Mouse (Mus musculus) midbrain, embryonic 16.5 days (tissue): ENCODE measurements around the gene Ddx52. TPM values are rescaled to one million over a fixed set of nuclear protein-coding genes. Genes with fewer than 3 reads are reported as not detected.

Experiments used
- ATAC-seq: fragments of 200-750 bp; cut with Nextera tagmentation; 2 replicates; pipeline ENCODE4 v1.8.0; 2017; ENCODE audit warnings: moderate TSS enrichment
- H3K27ac ChIP-seq: fragments of 300-500 bp; sonication (generic); 2 replicates; pipeline ENCODE4 v1.5.1; 2014; ENCODE audit warnings: mild to moderate bottlenecking, low read length, mixed read lengths
- H3K27me3 ChIP-seq: fragments of 300-500 bp; sonication (generic); 2 replicates; pipeline ENCODE4 v1.6.1; 2014; ENCODE audit warnings: low read depth, low read length, mixed read lengths; ENCODE audit not compliant: control insufficient read depth, insufficient read depth
- H3K36me3 ChIP-seq: fragments of 300-500 bp; sonication (generic); 2 replicates; pipeline ENCODE4 v1.6.1; 2014; ENCODE audit warnings: mild to moderate bottlenecking, low read length, moderate library complexity, mixed read lengths; ENCODE audit not compliant: control insufficient read depth, insufficient read depth
- H3K4me1 ChIP-seq: fragments of 300-500 bp; sonication (generic); 2 replicates; pipeline ENCODE4 v1.6.1; 2014; ENCODE audit warnings: mild to moderate bottlenecking, low read length, mixed read lengths; ENCODE audit not compliant: control insufficient read depth, insufficient read depth
- H3K4me2 ChIP-seq: fragments of 300-500 bp; sonication (generic); 2 replicates; pipeline ENCODE4 v1.6.1; 2014; ENCODE audit warnings: mild to moderate bottlenecking, low read length, mixed read lengths
- H3K4me3 ChIP-seq: fragments of 300-500 bp; sonication (generic); 2 replicates; pipeline ENCODE4 v1.5.1; 2014; ENCODE audit warnings: low read depth, mild to moderate bottlenecking, low read length, moderate library complexity, mixed read lengths
- H3K9ac ChIP-seq: fragments of 300-500 bp; sonication (generic); 2 replicates; pipeline ENCODE4 v1.6.1; 2014; ENCODE audit warnings: low read depth, low read length, mixed read lengths
- H3K9me3 ChIP-seq: fragments of 300-500 bp; sonication (generic); replicated peaks from 2 replicates; pipeline ENCODE4 v1.6.1; 2014; ENCODE audit warnings: mild to moderate bottlenecking, low read length, mixed read lengths; ENCODE audit not compliant: control insufficient read depth, poor library complexity, severe bottlenecking
- WGBS: fragments of 180-500 bp; shearing (Covaris S2); extraction: QIAGEN DNeasy Blood & Tissue Kit; methylation state at CpG from one replicate; pipeline ENCODE4 v1.1.7; 2014; 5-methylcytosine and 5-hydroxymethylcytosine counted together
- polyA plus RNA-seq: library from polyadenylated mRNA; unstranded; fragments of >200 nt; fragmentation: Nextera tagmentation; extraction: Ambion mirVana; gene quantifications from 2 replicates; pipeline ENCODE4 v1.2.1, GENCODE M21; 2015

Ddx52 gene
- polyA plus RNA-seq, 1 experiment from 2014 or later: 20.3 TPM

GRCm38 (mm10) chr11:83914501-83914900 is 27.4 kb upstream of the Ddx52 start:
- H3K4me3 ChIP-seq: no peak overlapping the region
- H3K4me2 ChIP-seq: no peak overlapping the region
- no peaks in the 10 kb centered on the region for H3K27me3 ChIP-seq
- ATAC-seq: no peak
- 95% methylated on average over 4 of the region's 4 CpGs for WGBS
- H3K9ac ChIP-seq: no peak overlapping the region
- H3K27ac ChIP-seq: no peak overlapping the region
- no peaks in the 10 kb centered on the region for H3K36me3 ChIP-seq
- no peaks in the 10 kb centered on the region for H3K9me3 ChIP-seq
- no peaks in the 10 kb centered on the region for H3K4me1 ChIP-seq

GRCm38 (mm10) chr11:83922600-83922999 is 19.3 kb upstream of the Ddx52 start:
- no peaks in the 10 kb centered on the region for H3K4me1 ChIP-seq
- H3K4me2 ChIP-seq: no peak overlapping the region
- no peaks in the 10 kb centered on the region for H3K9me3 ChIP-seq
- H3K36me3 ChIP-seq: no peaks in the 10 kb centered on the region
- no peak overlapping the region for H3K9ac ChIP-seq
- 83% methylated on average over 2 of the region's 2 CpGs for WGBS
- no peaks in the 10 kb centered on the region for H3K27me3 ChIP-seq
- no peak overlapping the region for H3K27ac ChIP-seq
- no peak overlapping the region for H3K4me3 ChIP-seq
- no peak for ATAC-seq

DNA sequence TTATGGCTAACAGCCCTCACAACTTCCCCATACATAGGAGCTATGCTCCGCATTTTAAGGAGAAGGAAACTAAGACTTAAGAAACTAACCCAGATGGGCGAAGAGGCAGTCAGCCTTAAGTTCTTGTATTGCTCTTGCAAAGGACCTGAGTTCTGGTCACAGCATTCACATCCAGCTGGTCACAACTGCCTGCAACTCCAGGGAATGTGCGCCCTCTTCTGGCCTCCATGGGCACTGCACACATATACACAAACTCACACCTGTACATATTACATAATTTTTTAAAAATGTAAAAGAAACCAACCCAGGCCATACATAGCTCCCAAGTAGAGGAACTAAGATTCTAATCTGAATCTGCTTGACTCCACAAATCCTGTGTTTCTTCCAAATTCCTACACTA is 14.8 kb upstream of the Ddx52 start:
- Histone ChIP-seq H3K27ac (no peak overlapping the region), H3K4me2 (no peak overlapping the region), H3K36me3 (no peaks in the 10 kb centered on the region), H3K27me3 (no peaks in the 10 kb centered on the region), H3K4me1 (no peaks in the 10 kb centered on the region), H3K4me3 (no peak overlapping the region), H3K9ac (no peak overlapping the region), H3K9me3 (no peaks in the 10 kb centered on the region)
- WGBS: 62% methylated on average over 3 of the region's 3 CpGs
- no peak for ATAC-seq

GRCm38 (mm10) chr11:83932506-83933106 is 9.3 kb upstream of the Ddx52 start:
- Histone ChIP-seq H3K27ac (no peak overlapping the region), H3K36me3 (no peaks in the 10 kb centered on the region), H3K4me3 (no peak overlapping the region), H3K27me3 (no peaks in the 10 kb centered on the region), H3K4me1 (no peaks in the 10 kb centered on the region), H3K4me2 (no peak overlapping the region), H3K9ac (no peak overlapping the region), H3K9me3 (no peaks in the 10 kb centered on the region)
- 85% methylated on average over 10 of the region's 10 CpGs for WGBS
- no peak for ATAC-seq

DNA sequence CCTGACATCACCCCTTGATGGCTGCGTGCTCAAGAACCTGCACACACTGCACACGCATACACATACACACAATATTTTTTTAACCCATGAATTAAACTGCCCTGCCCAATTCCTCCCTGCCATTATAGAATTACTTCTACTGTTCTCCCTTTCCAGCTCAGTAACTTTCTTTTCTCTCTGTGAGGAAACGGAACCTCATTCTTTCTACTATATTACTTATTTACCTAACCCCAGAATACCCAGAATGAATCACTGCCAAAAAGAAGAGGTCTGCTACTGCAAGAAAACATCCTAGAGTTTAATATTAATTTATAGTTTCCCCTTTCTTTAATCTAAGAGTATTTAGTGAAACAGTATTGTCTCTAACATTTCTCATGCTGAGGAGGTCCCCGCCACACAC is 8.5 kb upstream of the Ddx52 start:
- H3K9me3 ChIP-seq: no peaks in the 10 kb centered on the region
- H3K4me1 ChIP-seq: no peaks in the 10 kb centered on the region
- WGBS: 91% methylated on average over 4 of the region's 4 CpGs
- H3K4me3 ChIP-seq: no peak overlapping the region
- H3K4me2 ChIP-seq: no peak overlapping the region
- no peak for ATAC-seq
- H3K27me3 ChIP-seq: no peaks in the 10 kb centered on the region
- no peak overlapping the region for H3K9ac ChIP-seq
- no peak overlapping the region for H3K27ac ChIP-seq
- no peaks in the 10 kb centered on the region for H3K36me3 ChIP-seq

- Histone ChIP-seq H3K27me3 (0 out of 2 replicates have a peak, but pooled peaks cover 5% of the 10 kb centered on the region), H3K27ac (no peak overlapping the region), H3K36me3 (no peaks in the 10 kb centered on the region), H3K9me3 (no peaks in the 10 kb centered on the region), H3K4me2 (no peak overlapping the region), H3K4me1 (peaks cover 2% of the 10 kb centered on the region; the same call in 1 of the 2 replicates), H3K9ac (no peak overlapping the region), H3K4me3 (no peak overlapping the region)
- ATAC-seq: no peak
- WGBS: 20% methylated on average over 7 of the region's 7 CpGs
Measured at GRCm38 (mm10) chr11:83935986-83936665, 5.7 kb upstream of the Ddx52 start.

- Histone ChIP-seq H3K27ac (no peak overlapping the region), H3K27me3 (0 out of 2 replicates have a peak, but pooled peaks cover 5% of the 10 kb centered on the region), H3K9ac (no peak overlapping the region), H3K4me1 (peaks cover 16% of the 10 kb centered on the region), H3K36me3 (no peaks in the 10 kb centered on the region), H3K4me3 (no peak overlapping the region), H3K9me3 (no peaks in the 10 kb centered on the region), H3K4me2 (no peak overlapping the region)
- no peak for ATAC-seq
- WGBS: 77% methylated on average over 8 of the region's 8 CpGs
Measured at GRCm38 (mm10) chr11:83938556-83938955, 3.3 kb upstream of the Ddx52 start.

GRCm38 (mm10) chr11:83956822-83957221 is 15.0 kb downstream of the Ddx52 start:
- 96% methylated on average over 2 of the region's 2 CpGs for WGBS
- Histone ChIP-seq H3K27ac (no peak overlapping the region), H3K4me2 (no peak overlapping the region), H3K27me3 (no peaks in the 10 kb centered on the region), H3K9ac (no peak overlapping the region), H3K4me1 (no peaks in the 10 kb centered on the region), H3K36me3 (peaks cover 48% of the 10 kb centered on the region), H3K4me3 (no peak overlapping the region), H3K9me3 (no peaks in the 10 kb centered on the region)
- ATAC-seq: no peak

DNA sequence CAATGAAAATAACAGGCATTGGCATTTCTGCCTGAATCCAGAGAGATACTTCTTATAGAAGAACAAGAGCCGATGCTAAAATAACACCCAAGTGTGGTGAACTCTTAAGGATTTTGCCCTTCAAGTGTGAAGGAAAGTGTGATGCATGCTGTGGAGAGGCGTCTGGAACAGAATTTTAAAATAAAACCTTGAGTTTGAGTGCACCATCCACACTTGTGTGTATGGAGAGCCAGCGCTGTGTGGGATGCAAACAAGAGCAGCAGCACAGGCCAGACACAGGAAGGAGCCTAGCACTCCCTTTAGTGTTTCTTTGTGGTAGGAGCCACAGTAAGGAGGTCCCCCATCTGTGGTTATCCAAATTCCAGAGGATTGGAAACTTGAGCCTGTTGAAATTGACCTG is 20.1 kb downstream of the Ddx52 start:
- Histone ChIP-seq H3K4me2 (no peak overlapping the region), H3K4me1 (peaks cover 22% of the 10 kb centered on the region), H3K36me3 (peaks cover 22% of the 10 kb centered on the region), H3K27ac (no peak overlapping the region), H3K27me3 (no peaks in the 10 kb centered on the region), H3K4me3 (no peak overlapping the region), H3K9ac (no peak overlapping the region), H3K9me3 (no peaks in the 10 kb centered on the region)
- WGBS: 92% methylated on average over 3 of the region's 3 CpGs
- no peak for ATAC-seq
